Comparison of ENCODE assay signal across 22 mouse cellular contexts in the genomic region with DNA sequence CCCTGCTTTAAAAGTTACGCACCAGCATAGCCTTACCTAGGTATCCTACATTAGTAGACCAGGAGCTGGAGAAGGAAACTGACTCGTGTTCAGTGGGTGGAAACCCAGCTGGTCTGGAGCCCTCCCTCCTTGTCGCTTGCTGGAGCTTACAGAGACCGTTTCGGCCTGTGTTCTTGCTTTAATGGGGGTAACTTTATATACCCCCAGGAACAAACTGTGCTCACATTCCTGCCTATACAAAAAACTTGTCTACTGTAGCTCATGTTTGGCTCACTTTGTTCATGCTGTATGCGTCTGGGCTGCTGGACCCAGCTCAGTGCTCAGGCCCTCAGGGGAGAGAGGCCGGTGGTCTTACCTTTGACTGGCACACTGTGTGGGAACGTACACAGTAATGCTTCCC.
DNase-seq lines count a peak whose midpoint lies in the region; ATAC-seq and TF ChIP-seq lines count a peak whose summit lies in the region.
"Had no signal": no experiment of that assay in that cellular context is flagged by ENCODE, and none has a peak within 500 bp of the region (broad histone marks: within the 10 kb centered on the region; RNA-seq: fewer than 3 reads in every experiment).

No protein-coding gene starts in this region.

- no peak overlapping the region for H3K9ac ChIP-seq in heart, postnatal 0 days (replicated peaks; ENCODE audit: low read depth, low read length)
- H3K9ac ChIP-seq in kidney, postnatal 0 days (ENCODE audit: low read depth, low read length): no peak overlapping the region
- no peak overlapping the region for H3K9ac ChIP-seq in embryonic facial prominence, embryonic 14.5 days (ENCODE audit: low read depth, low read length)
- no peak overlapping the region for H3K9ac ChIP-seq in limb, embryonic 13.5 days
- H3K9ac ChIP-seq: liver, postnatal 0 days had no signal

- peak overlapping the region; percentile 12; the same call in 1 of the 2 replicates for H3K27ac ChIP-seq in heart, postnatal 0 days (ENCODE audit: low read depth)
- H3K27ac ChIP-seq in kidney, postnatal 0 days: peak overlapping the region; percentile 51; the same call in 1 of the 2 replicates
- no peak overlapping the region for H3K27ac ChIP-seq in embryonic facial prominence, embryonic 14.5 days (replicated peaks; ENCODE audit: low read depth, low read length)
- H3K27ac ChIP-seq in limb, embryonic 13.5 days: no peak overlapping the region
- H3K27ac ChIP-seq: hindbrain, postnatal 0 days had no signal

- no peak for ATAC-seq in heart, postnatal 0 days (ENCODE audit: insufficient read depth, low read depth)
- peak; percentile 52; the same call in 1 of the 2 replicates for ATAC-seq in kidney, postnatal 0 days (replicated peaks; ENCODE audit: low FRiP score, low read depth)
- peak; percentile 89 for ATAC-seq in embryonic facial prominence, embryonic 14.5 days (ENCODE audit: low read depth)
- ATAC-seq in limb, embryonic 13.5 days (ENCODE audit: low FRiP score, low read depth): peak; percentile 89
- ATAC-seq: forebrain, embryonic 14.5 days; hindbrain, postnatal 0 days; liver, postnatal 0 days had no signal

- H3K9me3 ChIP-seq in heart, postnatal 0 days (replicated peaks; ENCODE audit: control insufficient read depth, low read length): no peaks in the 10 kb centered on the region
- no peaks in the 10 kb centered on the region for H3K9me3 ChIP-seq in kidney, postnatal 0 days (replicated peaks; ENCODE audit: low read length)
- H3K9me3 ChIP-seq in embryonic facial prominence, embryonic 14.5 days (ENCODE audit: control insufficient read depth, low read length): no peaks in the 10 kb centered on the region
- no peaks in the 10 kb centered on the region for H3K9me3 ChIP-seq in limb, embryonic 13.5 days

- TF ChIP-seq CTCF in heart, postnatal 0 days (IDR thresholded peaks at IDR 0.05; ENCODE audit: low read depth): no peak
- TF ChIP-seq CTCF in kidney, postnatal 0 days (IDR thresholded peaks at IDR 0.05; ENCODE audit: low read depth): no peak

- DNase-seq in heart, postnatal 0 days (ENCODE audit: low spot score): no peak
- no peak for DNase-seq in heart, postnatal 4 days
- peak; percentile 32 for DNase-seq in kidney, postnatal 0 days (ENCODE audit: low spot score)
- no peak for DNase-seq in kidney, postnatal 14 days
- peak; percentile 51 for DNase-seq in embryonic facial prominence, embryonic 14.5 days (ENCODE audit: low spot score)
- DNase-seq in neural tube, embryonic 10.5 days (ENCODE audit: extremely low spot score, low spot score): no peak
- DNase-seq: adrenal gland, adult 2 months; cerebellum, adult 11 months; cerebellum, adult 9-11 months; gastrocnemius, postnatal 14 days; heart, adult 18-20 months; kidney, adult 18-20 months; layer of hippocampus, adult 9-11 months; liver, postnatal 0 days; lung, postnatal 10 days; thymus, adult 2 months; thymus, postnatal 4 days had no signal

- no peak for TF ChIP-seq EP300 in heart, postnatal 0 days (IDR thresholded peaks at IDR 0.05; ENCODE audit: low read depth)

- H3K4me1 ChIP-seq in heart, postnatal 0 days (ENCODE audit: control insufficient read depth, insufficient read depth): peaks cover 11% of the 10 kb centered on the region; the same call in 1 of the 2 replicates
- no peaks in the 10 kb centered on the region for H3K4me1 ChIP-seq in kidney, postnatal 0 days (replicated peaks; ENCODE audit: insufficient read depth, low read length)
- H3K4me1 ChIP-seq in embryonic facial prominence, embryonic 14.5 days (ENCODE audit: control insufficient read depth, insufficient read depth, low read length): 0 out of 2 replicates have a peak, but pooled peaks cover 4% of the 10 kb centered on the region
- H3K4me1 ChIP-seq in limb, embryonic 13.5 days: peaks cover 11% of the 10 kb centered on the region

- H3K4me3 ChIP-seq in heart, postnatal 0 days (ENCODE audit: low read depth, low read length): no peak overlapping the region
- no peak overlapping the region for H3K4me3 ChIP-seq in kidney, postnatal 0 days (replicated peaks; ENCODE audit: low read depth, low read length)
- no peak overlapping the region for H3K4me3 ChIP-seq in embryonic facial prominence, embryonic 14.5 days (ENCODE audit: low read depth, low read length)
- no peak overlapping the region for H3K4me3 ChIP-seq in limb, embryonic 13.5 days

- peaks cover 38% of the 10 kb centered on the region for H3K36me3 ChIP-seq in heart, postnatal 0 days (replicated peaks; ENCODE audit: control insufficient read depth, insufficient read depth, low read length)
- no peaks in the 10 kb centered on the region for H3K36me3 ChIP-seq in kidney, postnatal 0 days (ENCODE audit: insufficient read depth, low read length)
- no peaks in the 10 kb centered on the region for H3K36me3 ChIP-seq in embryonic facial prominence, embryonic 14.5 days (ENCODE audit: control insufficient read depth, insufficient read depth, low read length)
- no peaks in the 10 kb centered on the region for H3K36me3 ChIP-seq in limb, embryonic 13.5 days

- H3K4me2 ChIP-seq in heart, postnatal 0 days (ENCODE audit: low read depth, low read length): no peak overlapping the region
- H3K4me2 ChIP-seq in kidney, postnatal 0 days (ENCODE audit: low read length): no peak overlapping the region
- H3K4me2 ChIP-seq in embryonic facial prominence, embryonic 14.5 days (ENCODE audit: low read depth, low read length): no peak overlapping the region
- no peak overlapping the region for H3K4me2 ChIP-seq in limb, embryonic 13.5 days (replicated peaks)
- H3K4me2 ChIP-seq: liver, embryonic 11.5 days; midbrain, embryonic 11.5 days had no signal

- H3K27me3 ChIP-seq in heart, postnatal 0 days (ENCODE audit: control insufficient read depth, insufficient read depth, low read length): no peaks in the 10 kb centered on the region
- no peaks in the 10 kb centered on the region for H3K27me3 ChIP-seq in kidney, postnatal 0 days (ENCODE audit: insufficient read depth, low read length)
- no peaks in the 10 kb centered on the region for H3K27me3 ChIP-seq in embryonic facial prominence, embryonic 14.5 days (replicated peaks; ENCODE audit: control insufficient read depth, insufficient read depth, low read length)
- H3K27me3 ChIP-seq in limb, embryonic 13.5 days: no peaks in the 10 kb centered on the region

- 71% methylated on average over 8 of the region's 8 CpGs for WGBS in heart, postnatal 0 days
- 53% methylated on average over 8 of the region's 8 CpGs for WGBS in kidney, postnatal 0 days
- 37% methylated on average over 8 of the region's 8 CpGs for WGBS in embryonic facial prominence, embryonic 14.5 days
- WGBS in limb, embryonic 13.5 days: 33% methylated on average over 8 of the region's 8 CpGs

Comparison
In these comparisons a context has a peak if more than half of its experiments do, and no peak if none do; other contexts are left out.
1. DNase-seq: peak in kidney, postnatal 0 days (single experiment) and embryonic facial prominence, embryonic 14.5 days (single experiment); none in heart, postnatal 0 days (single experiment), heart, postnatal 4 days (single experiment), kidney, postnatal 14 days (single experiment) and neural tube, embryonic 10.5 days (single experiment).
2. H3K27ac ChIP-seq: peak in heart, postnatal 0 days (single experiment) and kidney, postnatal 0 days (single experiment); none in embryonic facial prominence, embryonic 14.5 days (single experiment) and limb, embryonic 13.5 days (single experiment).